Mouse (Mus musculus) erythroblast, embryonic 14.5 days (primary cell): ENCODE data around the gene Tmed3. TPM values are rescaled to one million over a fixed set of nuclear protein-coding genes. Genes with fewer than 3 reads are reported as not detected.

ENCODE experiments used
- H3K27me3 ChIP-seq: 2 replicates; pipeline ENCODE4 v1.6.1; 2012; ENCODE audit warnings: inconsistent platforms; ENCODE audit not compliant: control insufficient read depth
- H3K36me3 ChIP-seq: 2 replicates; pipeline ENCODE4 v1.6.1; 2012; ENCODE audit warnings: mild to moderate bottlenecking, inconsistent platforms; ENCODE audit not compliant: control insufficient read depth
- H3K4me1 ChIP-seq: 2 replicates; pipeline ENCODE4 v1.6.1; 2012; ENCODE audit warnings: inconsistent platforms; ENCODE audit not compliant: control insufficient read depth
- H3K4me3 ChIP-seq: replicated peaks from 2 replicates; pipeline ENCODE3; 2012; ENCODE audit warnings: moderate library complexity, mild to moderate bottlenecking, inconsistent platforms
- H3K9me3 ChIP-seq: 2 replicates; pipeline ENCODE4 v1.6.1; 2012; ENCODE audit warnings: low read length, inconsistent platforms, mixed read lengths; ENCODE audit not compliant: control insufficient read depth
- GATA1 ChIP-seq: IDR thresholded peaks from 2 replicates; pipeline ENCODE4 v1.6.1; 2012; ENCODE audit warnings: low read length, inconsistent platforms, mixed read lengths
- TAL1 ChIP-seq: IDR thresholded peaks from 3 replicates; pipeline ENCODE4 v1.6.1; 2012; ENCODE audit warnings: low read length, inconsistent platforms, mixed read lengths
- polyA plus RNA-seq: library from polyadenylated mRNA; stranded (reverse); fragments of >175 nt; gene quantifications from 2 replicates; pipeline ENCODE4 v1.2.3, GENCODE M21; 2012

The Tmed3 gene
- polyA plus RNA-seq, 1 experiment, result 1.2 TPM

GRCm38 (mm10) chr9:89695143-89695542, 9.7 kb downstream of the Tmed3 start:
- Histone ChIP-seq H3K27me3 (no peaks in the 10 kb centered on the region), H3K36me3 (peaks cover 17% of the 10 kb centered on the region), H3K4me3 (no peak overlapping the region), H3K4me1 (no peaks in the 10 kb centered on the region), H3K9me3 (no peaks in the 10 kb centered on the region)
- TF ChIP-seq GATA1 (no peak), TAL1 (no peak)

GRCm38 (mm10) chr9:89693670-89694069, 11.2 kb downstream of the Tmed3 start:
- no peaks in the 10 kb centered on the region for H3K9me3 ChIP-seq
- peaks cover 4% of the 10 kb centered on the region for H3K36me3 ChIP-seq
- no peak for TF ChIP-seq GATA1
- no peak for TF ChIP-seq TAL1
- no peaks in the 10 kb centered on the region for H3K4me1 ChIP-seq
- no peak overlapping the region for H3K4me3 ChIP-seq
- no peaks in the 10 kb centered on the region for H3K27me3 ChIP-seq

GRCm38 (mm10) chr9:89689179-89689578, 15.7 kb downstream of the Tmed3 start:
- Histone ChIP-seq H3K4me3 (no peak overlapping the region), H3K4me1 (no peaks in the 10 kb centered on the region), H3K27me3 (no peaks in the 10 kb centered on the region), H3K9me3 (no peaks in the 10 kb centered on the region), H3K36me3 (no peaks in the 10 kb centered on the region)
- TF ChIP-seq GATA1 (no peak), TAL1 (no peak)

GRCm38 (mm10) chr9:89687503-89688226, 17.2 kb downstream of the Tmed3 start:
- Histone ChIP-seq H3K4me1 (no peaks in the 10 kb centered on the region), H3K4me3 (no peak overlapping the region), H3K27me3 (no peaks in the 10 kb centered on the region), H3K9me3 (no peaks in the 10 kb centered on the region), H3K36me3 (no peaks in the 10 kb centered on the region)
- TF ChIP-seq GATA1 (no peak), TAL1 (no peak)

- TF ChIP-seq GATA1, result no peak
- no peak for TF ChIP-seq TAL1
- H3K4me1 ChIP-seq, result no peaks in the 10 kb centered on the region
- H3K27me3 ChIP-seq, result no peaks in the 10 kb centered on the region
- H3K9me3 ChIP-seq, result no peaks in the 10 kb centered on the region
- H3K36me3 ChIP-seq, result no peaks in the 10 kb centered on the region
- no peak overlapping the region for H3K4me3 ChIP-seq
Observed at GRCm38 (mm10) chr9:89686262-89686661, 18.6 kb downstream of the Tmed3 start.

GRCm38 (mm10) chr9:89678974-89679373, 25.9 kb downstream of the Tmed3 start:
- Histone ChIP-seq H3K4me1 (no peaks in the 10 kb centered on the region), H3K4me3 (no peak overlapping the region), H3K9me3 (no peaks in the 10 kb centered on the region), H3K36me3 (no peaks in the 10 kb centered on the region), H3K27me3 (no peaks in the 10 kb centered on the region)
- TF ChIP-seq TAL1, result no peak
- no peak for TF ChIP-seq GATA1

- no peaks in the 10 kb centered on the region for H3K4me1 ChIP-seq
- H3K4me3 ChIP-seq, result no peak overlapping the region
- H3K36me3 ChIP-seq, result no peaks in the 10 kb centered on the region
- H3K27me3 ChIP-seq, result no peaks in the 10 kb centered on the region
- no peaks in the 10 kb centered on the region for H3K9me3 ChIP-seq
- TF ChIP-seq TAL1, result no peak
- no peak for TF ChIP-seq GATA1
Observed at GRCm38 (mm10) chr9:89674014-89674618, 30.8 kb downstream of the Tmed3 start.

- H3K4me1 ChIP-seq, result no peaks in the 10 kb centered on the region
- no peaks in the 10 kb centered on the region for H3K36me3 ChIP-seq
- no peak overlapping the region for H3K4me3 ChIP-seq
Observed at GRCm38 (mm10) chr9:89673402-89673801, 31.5 kb downstream of the Tmed3 start.

GRCm38 (mm10) chr9:89669878-89670277, 35.0 kb downstream of the Tmed3 start:
- H3K4me3 ChIP-seq, result no peak overlapping the region
- TF ChIP-seq TAL1 (no peak), GATA1 (no peak)
- H3K27me3 ChIP-seq, result no peaks in the 10 kb centered on the region
- H3K36me3 ChIP-seq, result no peaks in the 10 kb centered on the region
- H3K4me1 ChIP-seq, result no peaks in the 10 kb centered on the region
- no peaks in the 10 kb centered on the region for H3K9me3 ChIP-seq

More at GRCm38 (mm10) chr9:89673402-89673801, 31.5 kb downstream of the Tmed3 start:
- H3K9me3 ChIP-seq, result no peaks in the 10 kb centered on the region
- no peaks in the 10 kb centered on the region for H3K27me3 ChIP-seq
- TF ChIP-seq GATA1, result no peak
- no peak for TF ChIP-seq TAL1
